Mouse (Mus musculus) monocyte, adult 5-6 weeks (primary cell): ENCODE results near the gene Col4a1. TPM values are rescaled to one million over a fixed set of nuclear protein-coding genes. Genes with fewer than 3 reads are reported as not detected.
A peak's percentile ranks its signal among the peaks of the same experiment; 100 is the strongest.

ENCODE experiments used
- ATAC-seq: fragments of 153-309, 156-312 bp; replicated peaks from 2 replicates; pipeline ENCODE4 v1.8.0; 2017; ENCODE audit warnings: mild to moderate bottlenecking; ENCODE audit not compliant: low TSS enrichment, insufficient number of reproducible peaks, severe bottlenecking, poor library complexity, low FRiP score
- total RNA-seq: library from RNA; stranded (forward); fragments of 200-1000, 200-491, 200-594 nt; gene quantifications from 3 replicates; pipeline ENCODE4 v1.2.3, GENCODE M21; 2017

Gene Col4a1
- total RNA-seq, 1 experiment from 2014 or later: 5.7 TPM

DNA sequence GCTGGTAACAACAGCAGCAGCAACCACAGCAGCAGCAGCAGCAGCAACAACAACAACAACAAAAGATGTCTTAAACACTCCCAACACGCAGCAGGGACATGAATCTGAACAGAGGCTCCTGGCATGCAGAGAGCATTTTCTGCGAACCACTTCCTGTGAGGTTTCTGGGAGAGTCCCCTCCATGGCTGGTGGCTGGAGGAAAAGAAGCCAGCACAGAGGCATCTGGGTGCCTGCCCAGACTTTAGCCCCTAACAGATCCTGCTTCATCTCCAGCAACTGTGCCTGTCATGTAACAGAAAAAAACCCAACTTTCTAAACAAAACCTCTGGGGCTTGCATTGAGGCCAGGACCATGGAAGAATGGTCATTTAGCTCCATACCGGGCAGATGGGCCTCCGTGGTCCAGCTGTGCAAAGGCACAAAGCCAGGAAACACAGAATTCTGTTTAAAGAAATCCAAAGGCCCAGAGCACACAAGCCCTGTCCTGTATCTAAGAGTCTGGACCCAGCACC lies 34.5 kb downstream of the Col4a1 start:
- no peak for ATAC-seq

DNA sequence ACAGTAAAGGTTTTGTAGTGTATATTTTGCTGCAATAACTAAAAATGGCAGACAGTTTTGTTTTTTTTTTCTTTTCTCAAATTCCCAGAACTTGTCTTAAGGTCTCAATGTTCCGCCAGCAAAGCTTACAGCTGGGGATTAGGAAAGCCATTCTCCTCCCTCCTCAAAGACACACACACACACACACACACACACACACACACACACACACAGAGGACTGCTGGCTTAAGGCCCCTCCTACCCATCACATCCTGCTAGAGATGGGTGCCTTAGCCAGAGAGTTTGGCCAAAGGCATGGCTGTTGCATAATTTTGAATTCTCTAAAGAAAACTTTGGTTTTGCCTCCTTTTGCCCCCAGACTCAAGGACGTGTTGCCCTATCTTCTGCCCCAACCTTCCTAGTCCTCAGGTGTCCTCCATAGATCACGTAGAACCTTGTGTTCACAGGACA lies 35.0 kb downstream of the Col4a1 start:
- ATAC-seq: no peak

GRCm38 (mm10) chr8:11276286-11276685 lies 36.3 kb downstream of the Col4a1 start:
- ATAC-seq: no peak

DNA sequence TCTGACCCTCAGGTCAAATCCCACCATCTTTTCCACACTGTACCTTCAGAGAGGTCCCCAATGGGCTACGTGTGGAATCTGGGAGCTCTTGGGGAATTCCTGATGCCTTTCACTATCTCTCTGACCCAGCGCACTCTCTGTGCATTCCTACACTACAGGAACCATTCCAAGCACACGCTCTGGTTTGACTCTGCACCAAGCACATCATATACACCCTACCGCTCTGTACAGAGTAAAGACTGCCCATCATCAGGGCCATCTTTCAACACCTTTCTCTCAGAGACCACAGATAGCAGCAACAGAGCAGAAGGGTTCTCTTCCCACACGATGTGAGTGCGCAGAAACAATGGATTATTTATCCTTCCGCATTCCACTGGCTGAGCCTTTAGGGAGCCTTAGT lies 38.2 kb downstream of the Col4a1 start:
- no peak for ATAC-seq

- ATAC-seq: no peak
Observed at GRCm38 (mm10) chr8:11273506-11274158, 39.0 kb downstream of the Col4a1 start.

DNA sequence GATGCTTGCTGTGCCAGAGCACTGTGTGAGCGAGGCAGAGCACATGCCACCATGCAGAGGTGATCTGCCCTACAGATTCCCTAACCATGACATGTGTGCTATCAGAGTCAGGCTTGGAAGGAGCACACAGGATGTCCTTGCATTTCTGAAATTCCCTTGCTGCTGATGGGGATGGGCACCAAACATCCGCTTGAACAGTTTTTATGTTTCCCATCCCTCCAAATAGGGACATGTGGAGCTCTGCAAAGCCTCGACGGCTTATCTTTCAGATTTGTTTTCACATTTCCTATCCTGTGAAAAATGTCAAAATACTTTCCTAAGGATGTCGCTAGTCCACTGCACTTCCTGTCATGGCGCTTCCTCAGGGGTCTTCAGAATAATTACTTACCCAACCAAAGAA lies 40.4 kb downstream of the Col4a1 start:
- ATAC-seq: no peak

GRCm38 (mm10) chr8:11270826-11271225 lies 41.8 kb downstream of the Col4a1 start:
- no peak for ATAC-seq

- no peak for ATAC-seq
Observed at GRCm38 (mm10) chr8:11268753-11269152, 43.9 kb downstream of the Col4a1 start.

DNA sequence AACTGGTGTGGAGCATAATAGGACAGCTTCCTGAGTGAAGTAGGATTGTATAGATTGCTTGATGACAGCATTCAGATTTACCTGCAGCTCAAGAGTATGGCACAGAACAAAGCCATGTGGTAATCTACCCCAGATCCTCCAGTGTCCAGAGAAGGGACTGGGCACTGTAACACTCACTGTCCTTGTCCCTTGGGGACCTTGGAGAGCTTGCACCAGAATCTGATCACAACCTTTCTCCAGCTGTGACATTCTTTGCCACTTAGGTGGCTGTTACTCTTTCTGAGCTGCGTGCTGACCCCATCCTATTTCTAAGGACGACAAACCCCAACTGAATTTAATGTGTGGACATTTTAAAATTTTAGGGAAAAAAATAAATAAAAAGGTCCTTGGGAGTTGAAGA lies 46.2 kb downstream of the Col4a1 start:
- no peak for ATAC-seq

GRCm38 (mm10) chr8:11265971-11266370 lies 46.7 kb downstream of the Col4a1 start:
- no peak for ATAC-seq

GRCm38 (mm10) chr8:11263848-11264247 lies 48.8 kb downstream of the Col4a1 start:
- ATAC-seq: no peak

- no peak for ATAC-seq
Observed at GRCm38 (mm10) chr8:11262031-11262735, 50.4 kb downstream of the Col4a1 start.

GRCm38 (mm10) chr8:11259832-11260615 lies 52.6 kb downstream of the Col4a1 start:
- 0 out of 2 replicates have a peak, but pooled peaks have one; percentile 27 for ATAC-seq

DNA sequence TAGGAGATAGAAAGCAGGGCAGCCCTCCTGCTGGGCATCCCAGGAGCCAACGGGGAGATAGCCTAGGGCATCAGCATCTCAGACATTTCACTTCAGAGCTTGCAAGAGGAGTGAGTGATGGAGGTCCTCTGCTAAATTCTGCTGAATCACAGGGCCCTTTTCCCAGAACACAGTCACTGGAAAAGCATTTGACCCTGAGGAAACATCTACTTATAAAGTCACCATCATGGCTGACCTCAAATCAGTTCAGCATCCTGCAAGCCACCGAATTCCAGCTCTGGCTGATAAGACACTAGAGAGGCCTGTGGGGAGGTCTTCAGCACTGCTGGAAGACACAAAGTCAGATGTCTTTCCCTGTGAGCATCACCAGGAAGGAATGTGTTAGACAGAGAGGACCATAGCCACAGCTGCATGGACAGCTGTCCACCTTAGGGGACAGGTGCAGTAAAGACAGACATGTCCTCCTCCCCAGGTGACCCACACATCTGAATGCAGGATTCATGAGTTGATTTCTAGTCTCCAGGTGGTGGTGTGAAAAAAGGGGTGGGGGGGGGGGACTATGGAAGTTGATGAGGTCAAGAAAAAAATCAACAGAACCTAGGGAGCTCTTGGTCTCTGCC lies 54.0 kb downstream of the Col4a1 start:
- no peak for ATAC-seq

- no peak for ATAC-seq
Observed at GRCm38 (mm10) chr8:11257079-11258017, 55.3 kb downstream of the Col4a1 start.

DNA sequence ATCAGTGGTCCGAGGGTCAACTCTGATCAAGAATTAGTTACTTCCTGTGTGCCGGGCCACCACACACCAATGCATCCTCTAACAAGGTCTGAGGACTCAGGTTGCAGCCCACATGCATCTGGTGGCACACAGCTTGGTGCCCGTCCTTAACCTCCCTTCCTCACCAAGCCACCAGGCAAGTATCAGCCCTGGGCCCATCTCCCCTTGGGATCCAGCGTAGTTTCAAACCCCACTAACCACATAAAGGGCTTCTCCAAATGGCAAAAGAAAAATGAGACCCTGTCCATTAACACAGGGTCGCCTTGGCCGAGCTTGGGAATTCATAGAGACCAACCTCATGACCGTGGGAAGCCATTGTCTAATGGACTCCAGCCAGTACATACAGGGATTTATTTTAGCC lies 56.2 kb downstream of the Col4a1 start:
- no peak for ATAC-seq

- no peak for ATAC-seq
Observed at GRCm38 (mm10) chr8:11255680-11256079, 56.9 kb downstream of the Col4a1 start.

DNA sequence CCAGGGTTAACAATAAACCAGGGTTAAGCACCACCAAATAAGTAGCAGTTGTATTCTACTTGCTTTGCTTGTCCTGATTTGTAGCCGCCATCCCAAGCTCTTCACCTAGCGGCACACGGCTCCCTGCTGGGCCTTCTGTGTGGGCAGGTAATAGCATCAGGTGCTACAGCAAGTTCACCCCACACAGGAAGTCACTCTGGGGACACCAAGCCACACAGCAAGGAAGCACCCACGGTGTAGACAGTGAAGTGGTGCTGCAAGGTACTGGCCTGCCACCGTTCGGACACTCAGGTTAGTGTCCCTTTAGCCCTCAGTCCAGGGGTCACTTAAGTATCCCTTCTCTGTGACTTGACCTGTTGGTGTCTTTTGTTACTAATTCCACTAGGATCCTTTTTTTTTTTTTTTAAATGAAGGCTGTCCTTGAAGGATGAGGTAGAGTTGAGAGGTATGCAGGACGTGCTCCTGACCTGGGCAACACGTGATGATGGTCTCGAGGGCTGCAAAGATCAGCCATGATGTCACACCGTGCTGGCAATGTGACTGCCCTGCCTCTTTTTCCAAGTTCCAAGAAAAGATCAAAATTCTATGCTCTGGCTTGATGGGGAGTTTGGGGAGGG lies 57.6 kb downstream of the Col4a1 start:
- ATAC-seq: no peak
